Mouse (Mus musculus) kidney, adult 9 months (tissue): ENCODE data around the gene Syn3.
"Not testable (repeated sequence)": the region's sequence is repeated elsewhere in the genome, so short reads cannot be mapped to it uniquely, and the experiment has no call there.

ENCODE experiments used
- DNase-seq: peaks from one replicate; pipeline ENCODE4 v3.0.0; 2022

The Syn3 gene

DNA sequence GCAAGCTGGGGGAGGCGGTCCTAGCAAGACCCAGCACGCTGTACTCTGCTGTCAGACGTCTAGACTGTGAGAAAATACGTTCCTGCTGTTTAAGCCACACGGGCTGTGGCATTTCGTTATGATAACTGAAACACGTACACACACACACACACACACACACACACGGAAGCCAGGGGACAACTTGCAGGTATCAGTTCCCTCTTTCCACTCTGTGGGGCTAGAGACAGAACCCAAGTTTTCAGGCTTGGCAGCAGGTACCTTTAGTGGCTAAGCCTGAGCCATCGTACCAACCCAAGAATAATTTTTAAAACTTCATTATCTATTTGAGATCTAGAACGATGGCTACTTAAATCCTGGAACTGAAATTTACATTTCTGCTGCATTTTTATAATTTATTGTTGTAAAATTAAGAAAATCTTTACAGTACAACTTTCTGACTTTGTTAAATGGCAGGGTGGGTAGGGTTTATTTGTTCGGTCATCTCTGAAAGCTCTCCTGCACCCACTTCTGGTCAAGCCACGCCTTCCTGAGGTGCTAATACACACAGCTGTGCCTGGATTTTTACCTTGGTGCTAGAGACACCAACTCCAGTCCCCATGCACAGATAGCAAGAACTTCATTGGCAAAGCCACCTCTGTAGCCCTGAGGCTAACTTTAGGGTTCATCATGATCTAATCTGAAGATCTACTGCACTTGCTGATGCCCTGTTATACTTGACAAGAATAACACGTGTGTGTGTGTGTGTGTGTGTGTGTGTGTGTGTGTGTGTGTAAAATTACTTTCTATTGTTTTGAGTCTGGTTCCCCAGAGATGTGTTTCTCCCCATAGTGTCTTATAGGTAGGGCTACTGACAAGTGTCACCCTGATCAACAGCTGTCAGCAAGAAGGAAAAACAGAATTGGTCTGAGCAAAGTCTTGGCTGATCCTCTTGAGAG, 29.8 kb downstream of the Syn3 start:
- no peak for DNase-seq

DNA sequence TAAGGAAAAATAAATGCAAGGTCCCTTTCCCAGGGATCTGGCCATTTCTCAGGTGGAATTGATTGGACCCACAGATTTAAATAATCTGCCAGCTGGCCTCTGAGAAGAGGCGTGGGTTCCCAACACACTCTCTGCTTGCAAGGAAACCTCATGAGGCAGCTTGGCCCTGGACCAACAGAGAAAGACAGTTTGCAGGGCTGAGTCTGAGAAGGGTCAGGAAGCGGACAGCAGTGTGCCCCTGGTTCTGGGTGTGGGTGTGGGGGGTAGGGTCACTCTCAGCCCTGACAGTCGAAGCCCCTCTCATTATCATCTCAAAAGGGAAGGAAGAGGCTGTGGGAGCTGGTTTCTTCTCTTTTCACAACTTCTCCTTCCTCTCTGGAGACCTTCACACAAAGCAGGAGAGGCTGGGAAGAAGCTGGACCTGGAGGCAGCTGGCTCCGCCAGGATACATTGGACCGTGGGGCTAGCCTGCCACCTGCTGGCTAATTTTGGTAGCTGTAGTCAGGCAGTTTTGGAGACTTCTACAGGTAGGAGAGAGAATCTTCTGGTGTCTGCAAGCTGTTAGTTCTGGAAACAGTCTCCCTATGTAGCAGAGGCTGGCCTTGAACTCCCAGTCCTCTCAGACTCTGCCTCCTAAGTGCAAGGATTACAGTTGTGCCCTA, 35.0 kb downstream of the Syn3 start:
- DNase-seq = peak; percentile 87

DNA sequence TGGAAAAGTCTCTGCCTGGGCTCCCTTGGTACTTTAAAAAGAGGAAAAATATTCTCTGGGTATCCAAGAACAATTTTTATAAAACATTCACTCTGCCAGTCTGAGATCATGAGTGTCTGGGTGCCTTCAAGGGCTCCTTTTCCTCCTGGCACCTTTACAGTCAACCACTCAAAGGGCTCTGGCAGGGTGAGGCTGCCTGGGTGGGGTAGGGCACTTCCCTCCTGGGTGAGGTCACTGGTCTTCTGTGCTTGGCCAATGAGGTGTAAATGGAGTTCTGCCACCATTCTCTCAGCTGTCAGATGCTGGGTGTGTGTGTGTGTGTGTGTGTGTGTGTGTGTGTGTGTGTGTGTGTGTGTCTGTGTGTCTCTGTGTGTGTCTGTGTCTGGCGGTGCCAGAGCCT, 39.1 kb downstream of the Syn3 start:
- DNase-seq = no peak

DNA sequence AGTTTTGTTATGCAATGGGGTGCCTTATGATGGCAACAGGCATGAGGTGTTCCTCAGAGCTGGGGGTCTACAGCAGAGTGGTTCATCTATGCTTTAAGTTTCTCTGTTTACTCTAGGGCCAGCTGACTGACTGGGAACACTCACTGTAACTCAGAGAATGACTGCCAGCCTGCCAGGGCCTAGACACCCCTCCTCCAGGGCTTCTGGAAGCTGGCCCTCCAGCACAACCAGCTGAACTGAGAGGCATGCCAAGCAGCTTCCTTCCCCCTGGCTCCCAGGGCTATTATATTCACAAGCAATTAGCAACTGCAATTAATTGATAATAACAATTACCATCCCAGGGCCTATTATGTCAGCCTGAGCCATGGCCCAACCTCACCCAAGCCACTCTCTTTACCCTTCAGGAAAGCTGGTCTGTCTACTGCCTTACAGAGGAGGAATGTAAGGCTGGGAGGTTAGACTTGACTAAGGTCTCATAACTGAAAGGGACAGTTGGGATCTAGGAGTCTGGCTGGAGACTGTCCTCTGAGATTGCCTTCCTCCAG, 41.0 kb downstream of the Syn3 start:
- DNase-seq = no peak

DNA sequence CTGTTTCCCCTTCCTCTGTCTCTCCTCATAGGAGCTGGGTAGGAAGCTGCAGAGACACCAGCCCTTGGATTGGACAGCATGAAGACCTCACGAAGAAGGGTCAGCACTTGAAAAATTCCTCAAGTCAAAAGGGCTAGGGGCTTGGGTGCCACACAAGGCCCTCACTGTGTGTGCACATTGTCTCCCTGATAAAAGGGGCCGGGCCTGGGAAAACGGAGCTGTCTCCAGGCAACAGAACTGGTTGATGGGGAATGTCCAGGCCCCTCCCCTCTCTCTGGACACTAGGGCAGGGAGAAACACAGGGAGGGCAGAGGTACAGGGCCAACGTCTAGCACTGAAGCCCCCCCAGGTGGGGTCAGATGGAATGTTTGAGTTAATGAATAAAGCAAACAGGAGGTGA, 41.5 kb downstream of the Syn3 start:
- no peak for DNase-seq

DNA sequence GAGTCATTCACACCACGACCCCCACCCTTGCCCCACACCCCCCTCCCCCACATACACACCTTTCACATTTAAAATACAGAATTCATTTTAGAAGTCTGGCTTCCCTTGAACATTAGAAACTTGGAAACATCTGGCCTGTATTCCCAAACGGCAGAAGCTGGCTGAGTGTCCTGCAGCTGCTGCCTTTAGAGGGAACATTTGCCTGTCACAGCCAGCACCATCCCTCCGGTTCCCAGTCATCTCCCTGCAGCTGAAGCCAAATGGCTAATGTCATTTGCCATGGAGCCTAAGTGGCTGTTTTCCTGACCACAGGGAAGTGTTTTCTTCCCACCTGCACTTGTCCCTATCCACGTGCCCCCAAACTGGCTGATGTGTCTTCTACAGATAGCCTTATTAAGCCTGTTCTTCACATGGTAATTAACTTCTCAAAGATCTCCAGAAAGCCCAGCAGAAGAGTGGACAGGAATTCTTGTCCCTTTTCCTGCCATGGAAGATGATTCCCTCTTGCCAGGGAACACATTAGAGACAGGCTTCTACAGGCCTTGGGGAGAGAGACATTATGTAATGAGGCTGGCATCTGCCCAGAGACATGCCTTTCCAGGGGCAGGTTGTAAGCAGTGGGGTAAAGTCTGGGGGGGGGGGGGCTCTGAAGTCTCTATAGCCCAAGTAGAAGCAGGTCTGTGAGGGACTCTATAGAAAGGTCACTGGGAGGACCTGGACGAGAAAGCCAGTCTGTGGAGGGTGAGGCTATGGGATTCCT, 43.2 kb downstream of the Syn3 start:
- DNase-seq = peak; percentile 61

DNA sequence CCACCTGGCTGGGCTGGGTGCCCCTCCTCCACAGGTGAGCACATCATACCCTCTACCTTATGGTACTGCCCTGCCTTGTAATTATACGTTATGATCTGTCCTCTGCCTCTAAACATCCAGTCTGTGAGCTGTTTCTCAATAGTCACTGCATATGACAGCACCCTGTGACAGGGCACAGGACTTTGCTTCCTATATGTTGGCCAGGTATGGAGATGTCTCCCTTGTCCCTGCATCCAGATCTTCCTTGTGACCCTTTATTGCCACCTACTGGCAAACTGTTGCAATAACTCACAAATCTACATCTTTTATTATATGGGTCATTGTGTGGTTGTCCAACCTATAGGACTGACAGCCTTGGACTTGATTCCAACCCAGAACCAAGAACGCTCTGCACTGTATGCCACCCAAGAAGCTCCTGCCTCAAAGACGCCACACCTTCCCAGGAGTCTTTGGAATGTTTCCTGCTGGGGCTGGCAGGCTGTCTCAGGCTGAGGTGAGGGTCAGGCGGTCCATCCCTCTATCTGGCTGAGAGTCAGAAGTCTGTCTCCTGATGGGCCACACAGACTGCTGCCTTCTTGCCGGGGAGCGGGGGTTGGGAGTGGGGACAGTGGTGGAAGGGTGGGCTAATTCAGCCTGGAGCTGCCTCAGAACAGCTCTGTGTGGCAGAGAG, 46.2 kb downstream of the Syn3 start:
- peak; percentile 68 for DNase-seq

DNA sequence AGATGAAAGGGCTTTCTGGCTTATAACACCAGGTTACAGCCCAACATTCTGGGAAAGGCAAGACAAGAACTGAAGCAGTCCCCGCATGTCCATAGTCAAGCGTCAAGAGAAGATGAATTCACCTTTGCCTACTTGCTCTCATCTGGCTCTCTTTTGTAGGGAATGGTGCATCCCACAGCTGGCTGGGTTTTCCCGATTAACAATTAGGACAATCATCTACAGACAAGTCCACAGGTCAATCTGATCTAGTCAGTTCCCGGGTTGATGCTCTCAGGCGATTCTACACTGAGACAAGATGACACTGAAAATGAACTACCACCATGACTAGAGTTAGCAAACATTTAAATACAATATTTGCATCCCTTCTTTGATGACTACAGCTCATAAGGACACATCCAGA, 47.4 kb downstream of the Syn3 start:
- DNase-seq = peak; percentile 91

DNA sequence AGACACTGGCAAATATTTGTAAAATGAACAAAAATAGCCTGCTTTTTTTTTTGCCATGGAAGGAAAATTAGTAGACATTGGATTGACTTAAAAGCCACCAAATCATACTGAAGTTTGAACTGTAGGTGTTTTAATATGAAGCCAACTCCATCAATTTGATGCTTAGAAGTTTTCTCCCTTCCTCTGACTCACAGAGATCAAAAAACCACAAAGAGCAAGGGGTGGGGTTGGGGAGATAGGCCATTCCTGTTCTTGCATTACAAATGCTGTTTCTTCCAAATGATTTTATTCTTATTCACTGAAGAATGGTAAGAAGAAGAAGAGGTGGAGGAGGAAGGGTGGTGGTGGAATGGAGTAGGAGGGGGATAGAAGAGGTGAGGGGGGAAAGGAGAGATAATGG, 52.0 kb downstream of the Syn3 start:
- DNase-seq = no peak

DNA sequence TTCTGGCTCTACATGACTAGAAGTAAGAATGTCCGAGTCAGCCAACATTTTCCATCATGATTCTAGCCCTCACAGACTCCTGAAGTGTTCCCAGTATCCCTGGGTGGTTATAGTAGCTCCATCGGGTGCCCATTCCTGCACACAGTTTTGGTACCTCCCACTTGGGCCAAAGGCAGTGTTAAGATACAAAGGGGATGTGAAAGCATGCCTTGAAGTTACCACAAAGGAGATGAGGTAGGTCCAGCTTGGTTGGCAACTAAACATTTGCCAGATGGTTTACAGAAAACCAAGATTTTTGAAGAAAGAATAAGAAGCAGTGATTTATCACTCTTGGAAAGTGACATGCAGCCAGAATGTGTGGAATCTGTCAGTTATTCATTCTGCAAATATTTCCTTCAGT, 53.5 kb downstream of the Syn3 start:
- no peak for DNase-seq

DNA sequence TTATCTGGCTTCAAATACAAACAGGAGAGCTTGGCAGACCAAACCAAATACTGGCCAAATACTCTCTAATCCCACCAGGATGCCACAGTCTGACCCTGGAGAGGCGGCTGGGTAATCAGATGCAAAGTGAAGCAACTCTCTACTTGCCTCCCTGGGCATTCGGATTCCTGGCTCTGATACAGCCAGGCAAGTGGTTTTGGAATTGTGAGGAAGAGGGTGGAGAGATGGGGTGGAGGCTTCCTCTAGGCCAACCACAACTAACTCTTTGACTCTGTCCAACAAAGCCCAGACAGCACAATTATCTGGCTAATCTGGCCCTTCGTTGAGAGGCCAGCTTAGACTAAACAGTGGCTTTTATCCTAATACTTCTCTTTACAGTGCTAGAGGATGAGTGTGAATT, 54.0 kb downstream of the Syn3 start:
- no peak for DNase-seq

DNA sequence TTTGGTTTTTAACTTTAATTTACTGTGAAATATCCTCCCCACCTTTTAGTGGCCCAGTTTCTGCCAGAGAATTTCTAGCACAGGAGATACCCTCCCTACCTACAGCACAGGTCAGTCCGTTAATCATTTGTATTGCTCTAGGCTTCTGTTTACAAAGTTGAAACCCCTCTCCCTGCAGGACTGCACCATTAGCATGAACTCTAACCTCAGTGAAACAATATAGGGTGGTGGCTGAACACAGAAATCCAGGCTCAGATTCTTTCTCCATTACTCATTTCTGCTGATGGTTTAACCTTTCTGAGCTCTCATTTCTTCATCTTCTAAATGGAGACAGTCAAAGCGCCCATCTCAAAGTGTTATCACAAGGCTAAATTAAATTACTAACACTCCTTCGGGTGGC, 56.9 kb downstream of the Syn3 start:
- DNase-seq = no peak

DNA sequence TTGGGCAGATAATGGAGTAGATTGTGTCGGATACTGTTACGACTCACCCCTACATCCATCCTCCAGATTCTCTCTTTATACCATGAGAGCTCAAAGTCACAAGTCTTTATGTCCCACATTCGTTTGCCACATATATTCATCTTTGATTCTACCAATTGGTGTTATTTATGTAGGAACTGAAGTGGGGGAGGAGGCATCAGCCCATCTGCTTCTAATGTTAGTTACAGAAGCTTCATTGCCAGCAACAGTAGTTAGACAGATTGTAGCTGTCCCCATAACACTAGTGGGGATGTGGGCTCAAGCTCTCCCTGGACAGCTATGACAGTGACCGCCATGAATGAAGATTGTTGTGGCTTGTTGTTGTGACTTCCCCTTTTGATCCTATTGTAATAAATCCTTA, 59.1 kb downstream of the Syn3 start:
- DNase-seq = no peak

DNA sequence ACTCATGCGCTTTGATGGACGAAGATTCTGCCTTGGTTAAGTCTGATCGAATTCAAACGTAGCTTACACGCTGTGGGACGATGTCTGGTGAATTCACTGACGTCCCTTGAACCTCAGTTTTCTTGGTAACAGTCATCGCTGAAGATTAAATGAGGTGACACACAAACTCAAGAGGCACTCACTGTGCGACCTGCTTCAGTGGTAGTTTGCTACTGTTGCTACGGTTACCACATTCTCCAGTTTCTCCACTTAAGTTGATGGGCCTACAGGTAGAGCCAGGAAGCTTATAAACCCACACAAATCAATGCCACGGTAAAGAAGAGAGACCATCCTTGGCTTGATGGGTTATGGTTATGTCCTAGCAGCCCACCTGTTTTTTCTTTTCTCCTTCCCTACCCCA, 61.4 kb downstream of the Syn3 start:
- DNase-seq = no peak

DNA sequence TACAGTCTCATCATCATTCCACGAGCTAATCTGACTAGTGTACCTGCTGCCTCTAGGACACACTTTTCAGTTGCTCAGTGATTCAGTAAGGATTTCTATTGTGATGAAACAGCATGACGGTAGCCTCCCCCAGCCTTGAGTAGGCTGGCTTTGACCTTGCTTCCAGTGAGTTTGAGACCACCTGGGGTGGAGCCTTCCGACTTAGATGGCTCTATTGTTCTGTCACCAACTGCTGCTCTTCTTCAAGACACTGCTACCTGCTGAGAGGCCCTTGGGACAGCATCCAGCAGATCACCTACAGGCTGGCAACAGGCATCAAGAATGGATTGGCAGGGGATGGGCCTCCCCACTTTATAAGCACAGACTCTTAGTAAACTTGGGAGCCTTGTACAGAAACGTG, 63.7 kb downstream of the Syn3 start:
- DNase-seq = not testable (repeated sequence)

DNA sequence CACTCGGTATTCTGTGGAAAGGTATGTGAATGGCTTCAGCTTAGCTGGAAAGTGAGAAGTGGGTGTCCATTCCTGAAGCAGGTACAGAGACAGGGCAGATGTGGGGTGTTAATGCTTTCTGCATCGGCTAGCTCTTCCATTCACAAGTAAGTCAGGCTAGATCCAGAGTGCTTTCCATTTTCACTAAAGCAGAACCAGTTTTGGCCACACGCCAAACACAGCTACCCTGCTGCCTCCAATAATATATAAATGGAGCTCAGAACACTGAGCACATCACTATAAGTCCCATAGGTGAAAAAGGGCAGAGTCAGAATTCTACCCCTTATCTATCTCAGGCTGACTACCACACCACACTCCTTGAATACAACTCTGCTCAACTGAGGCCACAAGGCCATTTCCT, 69.0 kb downstream of the Syn3 start:
- no peak for DNase-seq

DNA sequence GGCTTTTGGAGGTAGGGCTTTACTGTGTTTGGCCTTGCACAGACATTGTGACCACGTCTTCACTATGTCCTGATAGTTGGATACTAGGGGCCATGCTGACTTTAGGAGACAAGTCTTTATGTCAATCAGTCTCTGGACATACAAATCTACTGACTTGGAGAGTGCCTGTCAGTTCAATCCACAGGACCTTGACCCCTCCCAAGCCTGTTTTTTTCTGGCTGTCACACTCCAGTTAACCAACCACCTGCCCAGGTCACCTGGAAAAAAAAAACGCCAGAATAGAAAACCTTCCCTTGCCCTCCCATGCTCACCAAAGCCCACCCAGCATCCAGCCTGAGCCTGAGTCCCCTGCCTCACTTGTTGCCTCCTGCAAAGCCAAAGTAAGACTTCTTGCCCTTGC, 70.7 kb downstream of the Syn3 start:
- peak; percentile 56 for DNase-seq

DNA sequence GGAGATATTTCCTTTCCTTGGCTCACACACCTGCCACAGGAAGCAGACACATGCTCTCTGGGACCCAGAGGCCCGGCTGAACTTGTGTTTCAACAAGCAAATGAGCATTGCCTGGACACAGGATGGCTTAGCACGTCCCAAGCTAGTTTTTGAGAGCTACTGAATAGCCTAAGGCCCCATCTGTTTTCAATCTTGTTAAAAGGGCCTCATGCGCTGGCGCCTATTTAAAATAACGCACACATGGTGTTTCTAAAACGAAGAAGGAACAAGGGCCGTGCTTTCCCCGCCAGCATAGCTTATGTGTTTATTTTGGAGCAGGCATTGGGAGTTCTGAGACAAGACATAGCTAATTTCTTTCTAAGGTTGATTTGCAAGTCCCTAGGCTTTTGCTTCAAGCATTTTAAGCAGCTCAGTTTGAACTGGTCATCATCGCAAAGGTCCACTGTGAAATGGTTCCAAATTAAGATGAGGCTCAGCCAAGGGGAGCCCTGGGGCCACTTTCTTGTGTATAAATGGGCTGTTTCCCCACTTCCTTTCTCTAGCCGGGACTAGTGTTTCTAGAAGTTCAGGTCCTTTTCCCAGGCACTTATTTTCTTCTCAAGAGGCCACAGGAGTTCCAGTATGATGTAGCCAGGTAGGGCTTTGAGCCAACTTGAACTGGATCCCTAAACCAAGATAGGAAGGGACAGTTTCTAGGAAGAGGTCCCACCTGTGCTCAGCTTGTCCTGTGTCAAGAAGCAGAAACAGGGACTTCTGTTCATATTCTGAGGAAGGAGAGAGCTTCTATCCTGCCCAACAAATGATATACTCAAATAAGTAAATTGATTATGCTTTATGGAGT, 72.8 kb downstream of the Syn3 start:
- DNase-seq = peak; percentile 56

DNA sequence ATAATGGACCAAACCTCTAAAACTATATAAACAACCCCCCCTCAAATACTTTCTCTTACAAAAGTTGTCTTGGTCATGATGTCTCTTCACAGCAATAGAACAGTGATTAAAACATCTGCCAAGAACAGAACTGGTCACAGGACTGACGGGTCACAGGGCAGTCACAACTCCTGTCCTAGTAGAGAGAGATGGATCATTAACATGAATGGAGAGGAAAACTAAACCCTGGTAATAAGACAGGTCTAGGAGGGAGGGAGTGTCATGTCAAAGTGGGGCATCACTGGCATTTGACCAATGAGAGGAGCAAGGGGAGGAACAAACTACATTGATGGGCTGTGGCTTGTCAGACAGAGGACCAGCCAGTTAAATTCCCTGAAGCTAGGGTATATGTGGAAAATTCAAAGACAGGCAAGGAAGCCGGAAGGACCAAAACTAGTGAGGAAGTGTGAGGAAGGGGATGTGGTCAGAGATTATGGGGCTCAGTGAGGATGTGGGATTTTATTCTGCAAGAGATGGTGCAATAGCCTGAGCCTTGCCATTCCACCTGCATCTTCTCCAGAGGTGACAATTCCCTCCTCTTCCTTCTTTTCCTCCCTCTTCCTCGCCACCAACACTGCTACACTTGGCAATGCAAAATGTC, 76.8 kb downstream of the Syn3 start:
- DNase-seq = peak; percentile 78

DNA sequence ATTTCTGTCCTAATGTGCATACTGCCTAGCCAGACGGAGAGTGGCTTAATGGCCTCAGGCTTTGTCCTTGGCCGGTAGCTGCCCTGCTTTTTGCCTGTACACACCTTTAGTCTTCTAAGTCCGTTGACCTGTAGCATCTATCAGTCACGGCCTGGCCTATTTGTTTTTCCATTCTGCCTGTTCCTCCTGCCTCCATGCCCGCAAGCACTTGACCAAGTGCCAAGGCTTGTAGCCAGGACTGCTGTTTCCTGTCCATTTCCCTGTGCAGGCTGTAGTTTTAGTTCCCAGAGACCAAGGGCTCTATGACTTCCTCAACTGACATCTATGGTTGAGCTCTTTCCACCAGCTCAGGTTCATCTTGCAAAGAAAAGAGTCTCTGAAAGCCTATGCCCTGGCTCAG, 79.8 kb downstream of the Syn3 start:
- peak; percentile 65 for DNase-seq

DNA sequence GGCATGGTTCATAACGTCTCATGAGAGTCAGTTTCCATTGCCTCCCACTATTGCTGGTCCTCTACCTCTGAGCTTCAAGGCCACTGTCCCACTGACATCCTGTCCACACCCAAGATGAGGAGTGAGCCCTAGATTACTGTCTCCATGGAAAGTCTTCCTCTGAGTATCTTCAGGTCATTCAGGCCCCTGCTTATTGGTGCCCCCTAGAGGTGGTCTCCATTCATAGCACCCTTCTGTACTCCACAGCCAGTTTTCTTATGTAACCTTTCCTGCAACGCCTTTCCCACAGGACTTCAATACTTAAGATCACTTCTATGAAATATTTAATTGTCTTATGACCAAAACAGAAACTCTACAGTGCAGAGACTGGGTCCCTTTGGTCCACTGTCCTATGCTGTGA, 80.4 kb downstream of the Syn3 start:
- no peak for DNase-seq
